Mouse (Mus musculus) lung, postnatal 4 days (tissue): ENCODE measurements around the gene Plpp1.

Experiments
- DNase-seq, 2 experiments: peaks; one replicate each; pipeline ENCODE4 v3.0.0; 2021

Gene Plpp1

DNA sequence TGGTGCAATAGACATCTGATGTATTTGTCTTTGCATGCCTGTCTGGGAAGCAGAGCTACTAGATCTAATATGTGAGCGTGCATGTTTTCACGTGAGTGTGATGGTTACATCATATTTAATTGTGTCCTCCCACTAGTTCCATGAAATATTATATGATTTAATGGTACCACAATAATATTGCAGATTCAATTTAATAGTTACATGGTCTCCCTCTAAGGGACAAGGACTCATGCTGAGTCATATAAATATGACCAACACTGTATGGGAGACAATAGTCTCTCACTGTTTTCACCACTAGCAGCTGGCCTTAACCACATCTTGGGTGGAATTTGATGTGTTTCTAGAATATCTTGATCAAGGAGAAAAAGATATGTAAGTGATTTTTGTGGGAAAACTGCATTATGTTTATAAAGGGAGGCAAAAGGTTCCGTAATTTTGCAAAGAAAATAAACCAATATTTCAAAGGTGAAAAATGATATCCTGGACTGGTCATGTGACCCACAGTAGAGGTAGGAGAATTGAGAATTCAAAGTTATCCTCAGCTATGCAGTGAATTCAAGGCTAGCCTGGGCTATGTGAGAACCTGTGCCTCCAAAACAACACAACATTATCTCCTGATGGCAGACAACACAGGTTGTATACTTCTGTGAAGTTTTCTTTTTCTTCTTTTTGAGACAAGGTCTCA is 26.5 kb upstream of the Plpp1 start:
- DNase-seq = no peak

DNA sequence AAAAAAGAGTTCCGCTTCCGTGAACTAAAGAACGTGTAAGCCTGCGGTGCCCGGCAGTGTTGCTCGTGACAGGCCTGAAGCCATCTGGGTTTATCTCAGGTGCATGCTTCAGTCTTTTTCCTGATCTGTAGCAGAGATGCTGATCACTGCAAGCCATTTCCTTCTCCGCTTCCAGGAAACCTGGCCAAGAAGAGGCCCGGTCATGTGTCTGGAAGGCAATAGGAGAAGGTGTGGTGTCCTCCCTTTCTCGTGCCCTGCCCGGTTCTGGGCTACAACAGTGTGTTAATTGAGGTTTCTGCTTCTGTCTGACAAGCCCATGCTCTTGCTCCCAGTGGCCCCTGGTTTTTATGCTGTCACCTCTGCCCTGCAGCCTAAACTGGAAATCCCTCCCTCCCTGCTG is 24.7 kb upstream of the Plpp1 start:
- DNase-seq = no peak

DNA sequence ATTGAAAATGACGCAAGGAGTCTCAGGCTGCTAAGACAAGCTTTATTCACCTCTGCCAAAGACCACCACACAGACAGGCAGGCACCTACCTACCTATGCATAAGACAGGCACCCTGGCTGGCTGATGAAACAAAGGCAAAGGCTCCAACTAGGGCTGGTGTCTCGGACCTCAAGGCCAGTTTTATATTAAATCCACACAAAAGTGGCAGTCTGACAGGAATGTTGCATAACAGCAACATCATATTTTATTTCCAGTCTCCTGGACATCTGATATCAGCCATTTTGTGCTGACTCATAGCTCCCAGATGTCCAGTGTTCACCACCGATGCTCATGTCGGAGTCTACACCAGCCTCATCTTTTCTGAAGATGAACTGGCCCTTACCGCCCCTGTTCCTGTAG is 22.2 kb upstream of the Plpp1 start:
- no peak for DNase-seq

DNA sequence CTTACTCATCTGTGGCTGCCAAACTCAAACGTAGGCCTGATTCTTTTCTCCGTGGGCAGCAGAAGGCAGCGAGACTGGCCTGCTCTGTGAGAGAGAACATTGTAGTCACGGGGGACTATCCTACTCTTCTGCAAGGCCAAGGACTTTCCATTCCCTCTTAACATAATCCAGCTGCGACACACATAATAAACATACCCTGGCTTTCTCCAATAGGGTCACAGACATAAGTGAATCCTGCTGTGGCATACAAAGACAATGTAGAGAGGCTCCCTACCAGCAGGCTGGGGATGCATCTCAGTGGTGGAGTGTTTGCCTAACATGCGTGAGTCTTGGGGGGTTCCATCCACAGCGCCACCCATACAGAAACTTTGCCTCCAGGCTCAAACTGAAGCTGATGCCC is 15.3 kb upstream of the Plpp1 start:
- DNase-seq = no peak

DNA sequence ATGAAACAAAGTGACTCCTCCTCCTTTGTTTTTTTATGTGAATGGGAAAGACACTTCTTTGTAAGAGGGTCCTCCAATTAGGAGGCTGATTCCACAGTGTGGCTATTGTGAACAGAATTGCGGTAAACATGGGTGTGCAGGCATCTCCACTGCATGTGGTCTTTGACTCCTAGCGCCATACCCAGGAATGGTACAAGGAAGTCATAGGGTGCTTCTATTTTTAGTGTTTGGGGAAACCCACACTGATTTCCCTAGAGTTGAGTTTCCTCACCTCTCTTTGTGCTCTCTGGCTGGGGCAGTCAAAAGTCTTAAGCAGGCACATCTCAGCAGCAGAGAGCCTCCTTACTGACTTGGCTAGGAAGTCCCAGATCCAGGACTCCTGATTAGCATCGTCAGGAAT is 14.4 kb upstream of the Plpp1 start:
- DNase-seq = no peak

DNA sequence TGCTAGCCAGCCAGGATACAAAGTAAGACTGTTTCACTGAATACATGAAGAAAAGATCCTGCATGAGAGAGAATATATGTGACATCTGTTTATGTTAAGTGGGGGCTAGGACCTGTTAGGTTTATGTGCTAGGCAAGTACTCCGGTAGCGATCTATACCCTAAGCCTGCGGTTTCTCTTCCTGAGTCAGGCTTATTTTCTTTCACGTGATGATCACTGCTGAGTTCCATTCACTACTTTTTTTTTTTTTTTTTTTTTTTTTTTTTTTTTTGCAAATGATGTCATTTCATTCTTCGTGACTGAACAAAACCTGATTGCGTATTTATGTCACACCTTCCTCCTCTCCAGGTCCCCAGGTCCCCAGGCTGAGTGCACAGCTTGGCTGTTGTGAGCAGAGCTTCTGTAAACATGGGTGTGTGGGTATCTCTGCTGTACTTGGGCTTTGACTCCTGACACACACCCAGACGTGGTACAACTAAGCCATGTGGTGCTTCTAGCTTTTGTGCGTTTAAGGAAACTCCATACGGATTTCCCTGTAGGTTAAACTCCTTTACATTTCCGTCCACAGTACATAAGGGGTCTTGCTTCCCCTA is 13.6 kb upstream of the Plpp1 start:
- no peak for DNase-seq

DNA sequence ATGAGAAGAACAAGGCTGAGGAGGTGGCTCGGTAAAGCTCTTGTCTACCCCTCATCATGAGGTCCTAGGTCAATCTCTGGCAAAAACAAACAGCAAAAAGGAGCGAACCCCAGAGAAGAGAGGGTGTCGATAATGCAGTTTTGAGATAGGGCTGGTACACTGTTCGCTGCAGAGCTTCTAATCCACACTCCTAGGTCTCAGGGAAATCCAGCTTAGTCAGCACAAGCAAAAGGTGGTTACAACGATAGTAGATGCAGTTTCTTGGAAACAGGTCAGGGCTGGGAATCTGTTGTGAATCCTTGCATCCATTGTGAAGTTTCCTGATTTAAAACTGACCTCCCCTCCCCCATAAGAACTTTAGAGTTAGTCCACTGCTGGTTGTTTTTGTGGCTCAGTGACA is 9.8 kb upstream of the Plpp1 start:
- no peak for DNase-seq

DNA sequence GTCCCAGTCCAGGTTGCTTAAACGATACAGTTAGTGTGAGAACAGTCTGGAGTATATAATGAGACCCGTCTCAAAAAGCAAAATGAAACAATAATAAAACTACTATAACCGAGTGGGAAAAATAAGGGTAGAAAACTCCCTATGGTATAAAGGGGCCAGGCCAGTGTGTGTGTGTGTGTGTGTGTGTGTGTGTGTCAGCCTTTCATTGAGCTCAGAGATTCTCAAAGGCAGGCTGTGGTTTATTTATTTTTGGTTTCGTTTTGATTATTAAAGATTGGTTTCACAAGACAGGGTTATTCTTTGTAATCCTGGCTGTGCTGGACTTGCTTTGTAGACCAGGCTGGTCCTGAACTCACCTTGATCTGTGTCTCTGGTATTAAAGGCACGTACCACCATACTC is 8.7 kb upstream of the Plpp1 start:
- DNase-seq = no peak

DNA sequence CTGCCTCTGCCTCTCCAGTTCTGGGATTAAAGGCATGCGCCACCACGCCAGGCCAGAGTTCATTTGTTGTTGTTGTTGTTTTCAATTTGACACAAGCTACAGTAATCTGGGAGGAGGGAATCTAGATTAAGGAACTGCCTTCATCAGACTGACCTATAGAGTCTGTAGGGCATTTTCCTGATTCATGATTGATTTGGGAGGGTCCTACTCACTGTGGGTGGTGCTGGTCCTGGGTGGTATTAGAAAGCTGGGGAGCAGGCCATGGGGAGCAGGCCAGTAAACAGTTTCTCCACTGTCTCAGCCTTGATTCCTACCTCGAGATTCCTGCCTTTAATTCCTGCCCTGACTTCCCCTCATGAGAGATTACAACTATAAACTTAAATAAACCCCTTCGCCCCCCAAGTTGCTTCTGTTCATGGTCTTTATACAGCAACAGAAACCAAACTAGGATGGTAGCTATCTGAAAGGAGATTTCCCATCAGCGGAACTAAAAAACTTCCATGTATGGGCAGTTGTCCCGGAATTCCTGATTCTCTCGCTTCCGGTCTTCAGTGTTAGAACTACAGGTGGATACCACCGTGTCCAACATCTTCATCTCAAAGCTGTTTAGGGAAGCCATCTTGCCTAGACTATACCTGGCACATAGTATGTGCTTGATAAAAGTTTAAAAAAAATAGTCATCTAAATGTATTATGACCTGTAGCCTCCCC is 2.2 kb upstream of the Plpp1 start:
- no peak for DNase-seq

DNA sequence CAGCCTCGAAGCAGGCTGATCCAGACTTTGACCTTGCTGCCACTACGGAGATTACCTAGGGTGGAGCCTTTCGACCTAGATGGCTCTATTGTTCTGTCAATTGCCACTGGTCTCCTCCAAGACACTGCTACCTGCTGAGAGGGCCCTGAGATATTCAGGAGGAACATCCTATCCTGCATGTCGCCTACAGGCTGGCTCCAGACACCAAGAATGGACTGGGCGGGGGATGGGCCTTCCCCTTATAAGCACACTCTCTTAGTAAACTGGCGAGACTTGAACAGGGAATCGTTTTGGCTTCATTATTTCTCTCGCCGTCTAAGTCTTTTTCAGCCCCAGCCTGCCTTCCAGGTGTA is 1.7 kb upstream of the Plpp1 start:
- DNase-seq = no peak

DNA sequence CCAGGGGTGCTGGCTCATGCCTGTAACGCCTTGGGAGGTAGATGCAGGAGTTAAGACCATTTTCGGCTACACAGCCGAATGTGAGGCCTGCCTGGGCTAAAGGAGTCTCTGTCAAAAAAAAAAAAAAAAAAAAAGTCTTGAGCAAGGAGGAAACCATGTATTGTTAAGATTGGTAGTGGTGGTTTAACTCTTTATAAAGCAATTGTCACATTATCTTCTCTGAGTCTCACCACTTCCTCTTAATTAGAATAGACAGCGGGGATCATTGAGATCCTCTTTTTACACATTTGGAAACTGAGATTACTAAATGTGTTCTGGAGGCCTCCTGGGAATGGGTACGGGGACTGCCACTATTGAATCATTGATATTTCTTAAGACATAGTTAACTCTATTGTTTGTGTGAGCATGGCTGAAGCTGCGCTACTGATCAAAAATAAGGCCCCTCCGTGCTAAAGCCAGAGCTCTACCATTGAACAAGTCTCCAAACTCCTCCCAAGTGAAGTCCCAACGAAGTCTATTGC is 811 bp upstream of the Plpp1 start:
- no peak for DNase-seq

DNA sequence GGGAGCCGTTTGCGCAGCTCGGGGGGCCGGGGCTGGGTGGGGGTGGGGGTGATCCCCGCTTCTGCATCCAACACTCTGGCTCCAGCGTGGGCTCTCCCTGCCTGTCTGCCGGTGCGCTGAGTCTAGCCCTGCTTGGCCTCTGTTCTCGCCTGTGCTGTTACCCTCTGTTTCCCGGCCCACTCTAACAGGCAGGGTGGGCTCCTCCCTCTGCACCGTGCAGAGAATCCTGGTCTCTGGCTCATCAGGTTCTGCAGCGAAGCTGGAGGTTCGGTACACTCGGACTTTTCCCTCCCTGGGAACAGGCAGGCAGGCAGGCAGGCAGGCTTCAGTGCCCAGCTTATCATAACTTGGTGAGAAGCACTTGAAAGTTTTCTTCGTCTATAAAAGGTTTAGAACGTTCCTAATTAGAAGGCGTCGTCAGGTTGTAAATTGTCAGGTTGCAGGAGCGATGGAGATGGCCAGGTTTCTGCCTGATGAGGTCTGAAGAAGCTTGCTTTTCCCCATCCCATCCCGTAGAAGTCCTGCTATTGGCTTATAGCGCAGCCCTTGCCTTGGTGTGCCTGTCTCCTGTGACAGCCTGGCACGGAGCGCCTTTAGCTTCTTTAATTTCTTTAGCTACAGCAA is 901 bp downstream of the Plpp1 start:
- DNase-seq = peak in 1 of 2 experiments; percentile 41

DNA sequence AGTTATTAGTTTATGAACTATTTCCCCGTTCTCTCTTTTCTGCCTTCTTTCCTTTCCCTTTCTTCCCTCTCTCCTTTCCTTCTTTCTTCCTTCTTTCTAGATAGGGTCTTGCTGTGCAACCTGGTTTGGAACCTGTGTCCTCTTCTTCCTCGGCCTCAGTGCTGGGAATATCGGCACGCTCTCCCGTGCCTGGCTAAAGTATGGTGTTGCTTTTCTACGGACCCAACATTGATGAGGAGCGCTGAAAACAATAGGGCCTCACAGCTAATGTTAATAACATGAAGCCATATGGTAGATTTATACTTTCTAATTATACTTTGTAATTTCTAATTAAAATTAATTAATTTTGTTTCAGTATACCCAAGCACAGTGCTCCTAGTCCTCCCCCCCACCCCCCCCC is 2.5 kb downstream of the Plpp1 start:
- DNase-seq = no peak

DNA sequence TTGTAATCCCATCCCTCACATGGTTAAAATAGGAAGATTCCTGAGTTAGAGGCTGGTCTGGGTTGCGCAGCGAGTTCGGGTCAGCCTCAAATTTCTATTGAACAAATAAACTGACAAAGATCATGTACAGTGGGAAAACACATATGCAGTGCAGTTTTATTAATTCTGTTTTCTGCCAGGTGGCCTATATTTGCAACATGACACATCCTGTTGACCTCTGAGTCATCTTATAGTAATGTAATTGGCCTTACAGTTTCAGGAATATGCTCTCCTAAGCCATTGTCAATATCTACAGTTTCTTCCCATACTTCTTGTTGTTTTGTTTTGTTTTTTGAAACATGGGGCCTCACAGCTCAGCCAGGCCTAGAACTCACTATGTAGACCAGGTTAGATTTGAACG is 3.1 kb downstream of the Plpp1 start:
- DNase-seq = no peak

DNA sequence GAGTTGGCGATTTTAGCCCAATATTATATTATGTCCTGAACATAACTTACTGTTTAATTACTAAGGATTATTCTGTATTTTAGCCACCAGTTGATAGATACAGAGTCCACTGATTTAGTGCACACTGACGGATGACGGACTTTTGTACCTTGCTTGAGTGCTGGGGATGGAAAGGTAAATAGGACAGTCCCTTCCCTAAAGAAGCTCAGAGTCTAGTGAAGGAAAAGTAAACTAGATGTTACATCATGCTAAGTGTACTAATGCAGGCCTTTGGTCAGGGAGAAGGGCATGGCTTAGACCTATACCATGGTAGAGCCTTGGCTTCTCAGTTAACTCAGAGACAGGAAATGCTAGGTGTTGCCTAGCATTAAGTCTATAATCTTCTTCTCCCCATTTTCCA is 4.9 kb downstream of the Plpp1 start:
- DNase-seq = no peak

DNA sequence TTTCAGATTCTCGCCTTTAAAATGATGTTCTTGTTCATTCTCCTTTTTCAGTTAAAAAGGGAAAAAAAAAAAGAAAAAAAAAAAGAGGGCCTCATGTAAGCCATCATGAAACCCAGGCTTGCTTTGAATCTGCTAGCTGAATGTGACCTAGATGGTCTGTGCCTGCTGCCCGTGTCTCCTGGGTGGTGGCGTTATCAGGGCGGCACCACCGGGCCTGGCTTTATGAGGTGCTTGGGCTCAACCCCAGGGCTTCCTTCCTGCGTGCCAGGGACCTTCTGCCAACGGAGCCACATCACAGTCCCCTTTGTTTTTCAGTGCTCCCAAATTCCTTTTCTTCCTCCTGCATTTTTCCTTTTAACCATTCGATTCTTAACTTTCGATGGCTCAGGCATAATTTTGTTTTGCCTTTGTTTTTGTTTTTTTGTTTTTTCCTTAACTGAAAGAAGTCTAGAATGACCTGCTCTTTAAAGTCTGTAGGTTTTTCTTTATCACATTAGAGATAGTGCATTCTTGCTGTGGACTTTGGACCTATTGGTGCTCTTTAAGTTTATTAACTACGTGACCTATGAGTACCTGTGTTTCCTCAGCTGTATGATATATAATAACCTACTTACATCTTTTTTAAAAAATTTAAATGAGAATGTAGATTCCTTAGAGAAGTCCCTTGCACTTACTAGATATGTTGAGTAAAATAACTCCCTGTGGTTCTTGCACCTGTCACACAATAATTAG is 7.5 kb downstream of the Plpp1 start:
- no peak for DNase-seq

DNA sequence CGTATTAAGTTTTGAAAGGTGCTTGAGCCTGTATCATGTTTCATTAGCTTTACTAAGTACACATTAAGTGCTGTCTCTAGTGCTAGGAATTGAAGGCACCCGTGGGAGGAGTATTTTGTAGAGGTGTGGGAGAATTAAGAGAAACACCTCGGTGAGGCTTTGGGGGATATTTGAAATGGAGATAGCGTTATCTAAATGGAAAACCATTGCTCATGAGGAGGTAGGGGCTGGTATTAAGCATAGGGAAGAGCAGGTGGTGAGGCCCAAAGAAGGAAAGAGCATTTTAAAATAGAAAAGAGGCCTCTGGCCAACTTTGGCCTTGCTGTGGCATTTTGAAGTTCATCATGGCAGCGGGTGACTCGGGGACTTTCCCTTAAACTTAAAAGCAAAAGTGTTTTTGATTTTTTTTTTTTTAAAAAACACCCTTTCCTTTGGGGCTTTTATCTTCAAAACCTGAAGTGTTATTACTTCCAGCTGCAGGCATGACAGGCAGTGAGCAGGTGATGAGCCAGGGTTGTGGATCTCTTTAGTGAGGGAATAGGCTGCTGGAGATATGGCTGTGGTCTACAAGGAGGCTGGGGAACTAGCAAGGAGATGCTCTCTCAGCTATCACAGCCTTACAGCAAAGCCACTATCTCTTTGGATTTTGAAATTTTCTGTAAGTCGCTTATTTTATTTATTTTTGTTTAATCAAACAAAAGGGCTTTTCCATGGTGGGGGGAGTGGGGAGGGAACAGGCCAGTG is 9.1 kb downstream of the Plpp1 start:
- DNase-seq = no peak

DNA sequence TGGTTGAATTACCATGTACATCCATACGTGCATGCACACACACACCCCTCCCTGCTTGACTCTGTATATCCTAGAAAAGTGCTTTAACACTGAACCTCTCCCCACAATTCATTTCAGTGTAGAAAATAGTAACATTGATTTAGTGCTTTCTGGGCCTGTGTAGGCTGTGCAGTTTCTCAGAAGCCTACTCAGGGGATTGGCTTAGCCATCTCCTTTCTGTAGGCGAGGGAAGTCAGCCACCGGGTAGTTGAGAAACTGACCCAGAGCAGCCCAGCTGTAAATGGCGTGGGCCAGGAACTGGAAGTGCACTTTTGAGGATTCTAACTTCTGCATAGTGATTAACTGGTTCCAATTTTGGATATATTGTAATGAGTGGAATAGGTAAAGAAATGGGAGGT is 9.7 kb downstream of the Plpp1 start:
- no peak for DNase-seq

DNA sequence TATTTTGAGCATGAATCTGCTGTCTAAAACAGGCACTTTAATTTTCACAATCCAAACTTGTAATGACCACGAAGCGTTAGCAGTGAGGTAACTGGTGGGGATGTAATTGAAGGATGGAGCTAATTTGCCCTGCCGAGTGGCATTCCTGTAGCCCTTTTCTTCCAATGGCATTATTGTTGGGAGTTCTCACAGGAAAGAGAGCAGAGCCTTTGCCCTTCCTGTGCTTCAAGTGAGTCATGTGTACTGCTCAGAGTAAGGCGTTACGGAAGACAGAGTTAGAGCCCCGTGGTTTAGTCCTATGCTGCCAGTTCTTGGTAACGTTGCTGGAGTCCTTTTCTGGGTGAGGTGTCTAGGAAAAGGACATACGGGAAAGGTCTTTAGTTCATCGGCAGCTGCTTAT is 10.2 kb downstream of the Plpp1 start:
- no peak for DNase-seq

DNA sequence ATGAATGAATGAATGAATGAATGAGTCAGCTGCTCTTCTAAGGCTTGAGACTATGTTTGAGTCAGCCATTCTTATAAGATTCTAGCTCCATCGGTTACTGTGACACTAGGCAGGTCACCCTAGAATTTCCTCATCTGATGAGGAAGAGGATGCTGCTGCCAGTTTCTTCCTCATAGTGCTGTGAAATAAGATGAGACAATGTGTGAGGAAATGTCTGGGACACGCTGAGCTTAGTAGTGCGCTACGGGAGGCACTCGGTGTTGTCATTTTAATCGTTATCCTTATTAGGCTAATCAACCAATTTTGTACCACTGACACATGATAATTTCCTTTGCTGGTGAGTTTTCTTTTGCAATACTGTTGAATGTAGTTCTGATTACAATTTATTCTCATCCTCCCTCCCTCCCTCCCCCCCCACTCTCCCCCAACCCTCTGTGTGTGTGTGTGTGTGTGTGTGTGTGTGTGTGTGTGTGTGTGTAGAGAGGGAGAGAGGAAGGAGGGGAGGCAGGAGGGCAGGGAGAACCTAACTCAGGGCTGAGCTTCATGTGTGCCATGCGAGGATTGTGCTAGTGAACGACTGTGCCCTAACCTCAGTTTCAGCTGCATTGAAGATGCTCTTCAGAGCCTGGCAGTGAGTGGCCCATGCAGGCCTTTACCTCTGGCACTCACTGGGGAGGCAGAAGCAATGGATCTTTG is 11.3 kb downstream of the Plpp1 start:
- no peak for DNase-seq

DNA sequence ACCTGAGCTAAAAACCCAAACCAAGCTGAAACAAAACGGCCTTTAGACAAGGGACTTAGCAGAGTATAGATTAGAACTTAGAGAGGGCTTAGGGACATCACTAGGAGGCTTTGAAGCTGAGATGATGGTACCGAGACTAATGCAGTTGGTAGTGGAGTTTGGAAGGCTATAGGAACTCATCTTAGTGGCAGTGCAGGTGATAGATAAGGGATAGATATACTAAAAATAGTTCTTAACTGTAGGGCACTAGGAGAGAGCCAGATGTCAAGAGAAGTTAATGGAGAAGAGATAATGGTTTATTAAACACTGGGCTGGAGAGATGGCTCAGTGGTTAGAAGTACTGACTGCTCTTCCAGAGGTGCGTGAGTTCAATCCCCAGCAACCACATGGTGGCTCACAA is 15.4 kb downstream of the Plpp1 start:
- no peak for DNase-seq

DNA sequence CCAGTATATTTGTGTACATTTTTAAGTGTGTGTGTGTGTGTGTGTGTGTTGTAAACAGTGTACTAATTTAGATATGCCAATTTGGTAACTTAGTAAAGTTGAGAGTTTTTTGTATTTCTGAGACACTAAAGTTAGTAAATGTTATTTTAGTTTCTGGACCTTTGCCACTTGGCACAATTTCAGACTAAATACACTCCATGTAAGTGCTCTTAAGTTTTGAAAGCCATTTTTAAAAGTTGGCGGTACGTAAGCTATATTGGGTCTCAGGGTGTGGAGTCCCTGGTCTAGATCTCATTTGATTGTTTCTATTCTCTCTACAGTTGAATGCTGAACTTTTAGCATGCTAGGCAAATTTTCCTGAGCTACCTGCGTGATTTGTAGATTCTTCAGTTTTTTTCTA is 17.5 kb downstream of the Plpp1 start:
- DNase-seq = no peak
